Mouse (Mus musculus) liver, embryonic 12.5 days (tissue): Measurements from ENCODE around the gene F8a. TPM values are rescaled to one million over a fixed set of nuclear protein-coding genes. Genes with fewer than 3 reads are reported as not detected.

ENCODE experiments used
- polyA plus RNA-seq: library from polyadenylated mRNA; unstranded; fragments of >200 nt; fragmentation: Nextera tagmentation; extraction: Ambion mirVana; gene quantifications from 2 replicates; pipeline ENCODE4 v1.2.1, GENCODE M21; 2016

F8a gene
- polyA plus RNA-seq, 1 experiment from 2014 or later = 4.4 TPM

Other genes starting within 250 kb of the F8a start
- gene Zfp185, start 241.0 kb upstream of the F8a start, polyA plus RNA-seq = 1.2 and 1.5 TPM in 2 replicates
- not detected in 2 replicates for gene Pnma5, start 191.2 kb upstream of the F8a start, polyA plus RNA-seq
- not detected in 2 replicates for gene Pnma3, start 163.5 kb upstream of the F8a start, polyA plus RNA-seq
- 1.1 and 1.3 TPM in 2 replicates for gene Xlr4a, start 145.8 kb upstream of the F8a start, polyA plus RNA-seq
- 1.6 and 2.4 TPM in 2 replicates for gene Xlr3a, start 131.2 kb upstream of the F8a start, polyA plus RNA-seq
- 0.07 TPM in 1 of 2 replicates, not detected in the other for gene Gm14685, start 111.2 kb upstream of the F8a start, polyA plus RNA-seq
- gene Xlr5b, start 79.5 kb upstream of the F8a start, polyA plus RNA-seq = not detected in 2 replicates
- gene DXBay18, start 78.8 kb upstream of the F8a start, polyA plus RNA-seq = 0.12 TPM in 1 of 2 replicates, not detected in the other
- not detected in 2 replicates for gene Spin2d, start 51.3 kb upstream of the F8a start, polyA plus RNA-seq
- 2.9 and 3.4 TPM in 2 replicates for gene Xlr3b, start 36.1 kb upstream of the F8a start, polyA plus RNA-seq
- 2.1 and 2.5 TPM in 2 replicates for gene Xlr4b, start 14.0 kb upstream of the F8a start, polyA plus RNA-seq
- gene Xlr4c, start 14.8 kb downstream of the F8a start, polyA plus RNA-seq = 0.50 and 0.51 TPM in 2 replicates
- not detected in 2 replicates for gene Xlr3c, start 37.1 kb downstream of the F8a start, polyA plus RNA-seq
- not detected in 2 replicates for gene Xlr5a, start 64.7 kb downstream of the F8a start, polyA plus RNA-seq
- not detected in 2 replicates for gene Xlr5c, start 64.7 kb downstream of the F8a start, polyA plus RNA-seq
- gene Gm45015, start 108.5 kb downstream of the F8a start, polyA plus RNA-seq = not detected in 2 replicates
- 4.0 and 4.4 TPM in 2 replicates for gene Zfp275, start 114.3 kb downstream of the F8a start, polyA plus RNA-seq
- gene Gm18336, start 170.4 kb downstream of the F8a start, polyA plus RNA-seq = not detected in 2 replicates
- gene Zfp92, start 182.8 kb downstream of the F8a start, polyA plus RNA-seq = not detected in 2 replicates
- gene Trex2, start 207.1 kb downstream of the F8a start, polyA plus RNA-seq = not detected in 2 replicates
- gene Haus7, start 230.8 kb downstream of the F8a start, polyA plus RNA-seq = 48.4 and 51.3 TPM in 2 replicates